Mouse (Mus musculus) thymus, postnatal 4 days (tissue): ENCODE data around the gene Minpp1.
"Not testable (repeated sequence)": the region's sequence is repeated elsewhere in the genome, so short reads cannot be mapped to it uniquely, and the experiment has no call there.

Experiments used
- DNase-seq: peaks from one replicate; pipeline ENCODE4 v3.0.0; 2021

The Minpp1 gene

GRCm38 (mm10) chr19:32485681-32486105 is at the start of gene Minpp1:
Minpp1 (plus strand) TSS chr19:32485769.
- peak; percentile 96 for DNase-seq

GRCm38 (mm10) chr19:32439356-32439755 is 46.2 kb upstream of the Minpp1 start:
- no peak for DNase-seq

- peak; percentile 46 for DNase-seq
Measured at GRCm38 (mm10) chr19:32441568-32441967, 44.0 kb upstream of the Minpp1 start.

DNA sequence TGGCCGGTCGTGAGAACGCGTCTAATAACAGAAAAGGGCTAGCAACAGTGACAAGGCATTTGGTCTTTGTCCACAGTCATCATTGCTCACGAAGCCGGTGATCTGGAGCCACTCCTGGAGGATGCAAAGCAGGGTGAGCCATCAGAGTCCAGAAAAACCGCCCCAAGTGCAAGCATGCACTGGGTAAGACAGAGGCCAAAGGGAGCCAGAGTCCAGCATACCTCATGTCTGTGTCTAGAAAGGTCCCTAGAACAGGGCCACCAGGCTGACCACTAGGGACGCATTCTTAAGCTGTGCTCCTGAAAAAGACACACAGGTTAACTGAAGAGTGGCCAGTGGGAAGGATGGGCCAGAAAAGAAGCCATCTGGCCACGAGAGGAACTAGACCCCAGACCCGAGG is 36.6 kb upstream of the Minpp1 start:
- no peak for DNase-seq

DNA sequence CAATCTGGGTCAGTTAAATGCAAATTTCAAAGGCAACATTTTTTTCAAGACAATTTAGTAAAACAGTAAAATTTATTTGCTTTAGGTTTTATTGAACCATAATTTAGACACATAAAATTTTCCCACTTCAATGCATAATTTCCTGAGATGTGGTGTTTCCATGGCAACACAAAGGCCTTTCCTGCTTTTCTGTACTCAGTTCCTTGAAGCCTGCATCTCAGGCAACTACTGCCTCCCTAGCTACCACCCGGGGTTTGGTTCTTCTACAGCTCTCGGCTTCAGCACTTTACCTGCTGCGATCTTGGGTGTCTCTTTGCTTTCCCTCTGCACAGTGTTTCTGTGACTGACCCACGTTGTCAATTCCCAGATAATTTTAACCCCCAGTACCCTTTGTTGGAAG is 33.3 kb upstream of the Minpp1 start:
- no peak for DNase-seq

DNA sequence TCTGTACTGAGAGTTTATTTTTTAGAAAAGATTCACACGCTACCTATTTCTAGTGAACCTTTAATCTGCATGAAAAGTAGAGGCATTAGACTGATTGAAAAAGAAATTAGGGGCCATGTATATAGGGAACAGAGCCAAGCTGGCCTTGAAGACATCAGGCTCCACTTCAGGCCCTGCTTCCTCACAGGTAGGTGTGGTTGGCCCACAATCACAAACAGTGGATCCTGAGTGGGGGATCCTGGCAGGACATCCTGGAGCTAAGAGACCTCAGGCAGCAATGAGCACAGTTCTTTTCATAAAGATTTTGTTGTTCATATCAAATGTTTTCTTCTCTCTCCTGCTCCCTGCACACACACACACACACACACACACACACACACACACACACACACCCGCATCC is 28.8 kb upstream of the Minpp1 start:
- DNase-seq: no peak

- DNase-seq: not testable (repeated sequence)
Measured at GRCm38 (mm10) chr19:32457631-32458030, 27.9 kb upstream of the Minpp1 start.

GRCm38 (mm10) chr19:32463037-32463436 is 22.5 kb upstream of the Minpp1 start:
- no peak for DNase-seq

DNA sequence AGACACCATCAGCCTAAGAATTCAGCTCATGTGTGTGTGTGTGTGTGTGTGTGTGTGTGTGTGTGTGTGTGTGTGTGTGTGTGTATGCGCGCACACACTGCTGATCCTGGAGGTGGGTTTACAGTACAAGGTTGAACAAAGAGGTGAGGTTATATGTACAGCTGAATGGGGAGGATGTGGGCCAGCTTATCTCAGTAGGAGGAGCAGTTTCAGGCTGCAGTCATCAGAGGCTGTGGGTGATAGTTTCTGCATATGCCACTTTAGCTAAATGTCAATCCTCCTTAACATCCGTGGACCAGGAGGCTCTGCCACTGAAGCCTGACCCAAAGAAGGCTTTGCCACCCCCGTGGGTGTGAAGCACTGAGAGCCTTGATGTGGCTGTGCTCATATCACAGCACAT is 20.3 kb upstream of the Minpp1 start:
- DNase-seq: peak; percentile 30

DNA sequence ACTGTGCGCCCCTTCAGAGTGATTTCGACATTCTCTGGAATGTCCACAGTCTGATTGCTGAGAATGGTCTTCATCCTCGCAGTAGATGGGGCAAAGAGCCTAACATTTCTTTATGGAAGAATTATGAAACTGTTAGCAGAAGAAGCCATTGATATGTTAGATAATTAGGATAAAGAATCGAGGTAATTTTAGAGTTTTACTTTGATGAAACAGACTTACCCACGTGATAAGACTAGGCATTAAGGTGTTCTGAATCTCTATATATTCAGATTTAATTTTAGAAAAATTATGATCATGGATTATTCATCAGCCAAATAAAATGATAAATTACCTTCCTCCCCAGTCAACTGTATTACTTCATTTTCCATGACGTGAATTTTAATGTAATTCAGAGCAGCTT is 19.1 kb upstream of the Minpp1 start, which contains the start of gene Rpl9-ps6:
TSS of gene Rpl9-ps6 (minus strand) at position 101 of the 400 bp plus-strand sequence.
- no peak for DNase-seq

GRCm38 (mm10) chr19:32467325-32467724 is 18.2 kb upstream of the Minpp1 start:
- DNase-seq: no peak

GRCm38 (mm10) chr19:32470059-32470497 is 15.5 kb upstream of the Minpp1 start:
- DNase-seq: peak; percentile 52

GRCm38 (mm10) chr19:32470570-32471263 is 14.9 kb upstream of the Minpp1 start:
- DNase-seq: no peak

DNA sequence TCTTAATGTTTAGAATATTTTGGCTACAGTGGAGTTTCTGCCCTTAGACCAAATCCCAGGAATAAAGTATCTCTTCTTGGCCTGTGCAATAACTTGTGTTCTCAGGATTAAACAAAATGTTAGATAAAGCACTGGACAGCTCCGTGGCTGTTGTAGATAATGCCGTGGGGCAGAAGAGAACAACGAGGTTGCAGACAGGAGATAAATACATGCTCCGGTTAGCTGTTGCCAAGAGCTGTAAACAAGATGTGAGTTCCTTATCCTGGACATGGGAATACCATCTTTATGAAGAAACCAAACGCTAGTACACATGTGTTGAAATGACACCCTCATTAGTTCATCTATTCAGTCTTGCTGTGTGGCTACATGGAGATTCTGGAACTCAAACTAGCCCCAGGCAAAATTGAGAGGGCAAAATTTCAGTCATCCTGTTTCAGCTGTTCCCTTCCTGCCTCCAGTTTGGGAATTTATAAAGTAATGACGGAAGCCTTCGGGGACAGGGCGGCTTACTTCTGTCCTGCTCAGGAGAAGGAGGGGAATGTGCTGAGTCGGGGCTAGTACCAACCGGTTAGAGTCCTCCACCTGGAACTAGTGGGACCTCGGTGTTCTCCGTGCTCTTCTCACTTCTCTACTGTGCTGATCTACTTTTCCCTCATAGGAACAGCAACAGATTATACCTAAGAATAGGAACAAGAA is 9.4 kb upstream of the Minpp1 start:
- DNase-seq: no peak

GRCm38 (mm10) chr19:32476712-32477052 is 8.9 kb upstream of the Minpp1 start:
- no peak for DNase-seq

DNA sequence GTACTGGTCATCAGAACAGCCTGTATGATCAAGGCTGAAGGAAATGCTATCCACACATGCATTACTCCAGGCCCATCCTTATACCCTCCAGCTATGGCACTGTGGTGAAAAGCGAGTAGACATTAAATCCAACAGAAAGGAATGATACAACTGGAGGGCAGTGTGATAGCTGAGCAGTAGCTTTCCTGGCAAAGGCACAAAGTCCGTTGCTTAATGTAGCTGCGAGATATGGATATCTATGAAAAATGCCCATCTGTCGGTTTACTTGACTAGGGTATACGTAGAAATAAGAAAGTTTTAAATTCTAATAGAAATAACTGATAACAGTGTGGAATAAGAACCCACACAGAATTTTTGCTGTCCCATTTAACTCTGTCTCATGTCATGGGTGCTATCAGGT is 5.3 kb upstream of the Minpp1 start:
- no peak for DNase-seq

- DNase-seq: no peak
Measured at GRCm38 (mm10) chr19:32480791-32481442, 4.7 kb upstream of the Minpp1 start.

GRCm38 (mm10) chr19:32481511-32481910 is 4.1 kb upstream of the Minpp1 start:
- no peak for DNase-seq

GRCm38 (mm10) chr19:32484941-32485660 is 468 bp upstream of the Minpp1 start:
- DNase-seq: no peak

DNA sequence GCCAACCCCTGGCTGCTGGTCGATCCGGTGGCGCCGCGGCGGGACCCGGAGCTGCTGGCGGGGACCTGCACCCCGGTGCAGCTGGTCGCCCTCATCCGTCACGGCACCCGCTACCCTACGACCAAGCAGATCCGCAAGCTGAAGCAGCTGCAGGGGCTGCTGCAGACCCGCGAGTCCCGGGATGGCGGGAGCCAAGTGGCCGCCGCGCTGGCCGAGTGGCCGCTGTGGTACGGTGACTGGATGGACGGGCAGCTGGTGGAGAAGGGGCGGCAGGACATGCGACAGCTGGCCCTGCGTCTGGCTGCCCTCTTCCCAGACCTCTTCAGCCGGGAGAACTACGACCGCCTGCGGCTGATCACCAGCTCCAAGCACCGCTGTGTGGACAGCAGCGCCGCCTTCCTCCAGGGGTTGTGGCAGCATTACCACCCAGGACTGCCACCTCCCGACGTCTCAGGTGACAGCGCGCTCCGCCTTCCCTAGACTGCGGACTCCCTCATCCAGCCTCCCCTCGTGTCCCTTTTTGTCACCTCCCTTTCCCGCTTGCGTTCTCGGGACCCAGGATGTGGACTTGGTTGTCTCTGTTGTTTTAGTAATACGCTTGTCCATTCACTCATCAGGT is 646 bp downstream of the Minpp1 start:
- peak; percentile 82 for DNase-seq

GRCm38 (mm10) chr19:32487595-32488255 is 2.2 kb downstream of the Minpp1 start:
- DNase-seq: no peak
